Mouse (Mus musculus): ENCODE results near the gene Setmar.

The Setmar gene

DNA sequence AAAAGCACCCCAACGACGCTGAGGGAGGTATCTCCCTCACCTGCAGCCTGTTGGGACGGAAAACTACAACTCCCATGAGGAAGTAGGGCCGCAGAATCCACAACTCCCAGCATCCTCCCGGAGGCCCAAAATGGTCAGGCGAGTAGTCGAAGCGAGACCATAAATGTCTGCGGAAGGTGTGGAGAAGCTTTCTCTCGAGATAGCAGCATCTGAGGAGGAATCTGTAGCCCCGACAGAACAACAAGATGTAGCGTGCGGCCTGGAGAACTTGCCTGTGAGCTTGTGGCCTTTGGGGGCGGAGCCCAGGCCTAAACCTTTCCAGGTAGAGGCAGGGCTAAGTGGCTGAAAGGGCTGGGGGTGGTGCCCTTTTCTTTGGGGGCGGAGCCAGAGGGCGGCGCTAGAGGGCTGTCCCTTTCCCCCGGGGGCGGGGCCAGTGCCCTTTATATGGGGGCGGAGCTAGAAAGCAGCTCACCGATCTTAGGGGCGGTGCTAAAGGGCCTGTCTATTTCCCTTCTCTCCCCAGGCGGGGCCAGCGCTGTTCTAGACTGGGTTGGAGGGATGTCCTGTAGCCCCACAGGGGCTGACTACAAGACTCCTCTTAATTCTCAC lies at the start of gene Setmar:
Gene Setmar (plus strand): TSS at position 128 of the 609 bp plus-strand sequence.
- peak; percentile 96 to 99 for DNase-seq

DNA sequence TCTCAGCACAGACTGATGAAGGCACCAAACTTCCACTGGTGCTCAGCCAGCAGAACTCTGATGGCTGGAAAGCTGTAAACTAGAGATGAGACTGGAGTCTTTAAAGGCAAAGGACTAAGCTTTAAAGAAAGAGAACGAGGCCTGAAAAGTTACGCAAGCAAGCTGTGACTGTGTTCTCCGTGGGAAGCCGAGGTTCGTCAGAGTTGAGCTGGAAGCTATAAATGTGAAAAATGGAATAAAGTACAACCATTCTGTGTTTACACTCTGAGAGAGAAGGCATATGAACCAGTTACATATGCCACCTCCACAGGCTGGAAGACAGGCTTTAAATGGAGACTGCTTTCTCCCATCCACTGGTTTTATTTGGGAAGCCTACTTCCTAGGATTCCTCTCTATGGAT lies 43.2 kb upstream of the Setmar start:
- DNase-seq: no peak

DNA sequence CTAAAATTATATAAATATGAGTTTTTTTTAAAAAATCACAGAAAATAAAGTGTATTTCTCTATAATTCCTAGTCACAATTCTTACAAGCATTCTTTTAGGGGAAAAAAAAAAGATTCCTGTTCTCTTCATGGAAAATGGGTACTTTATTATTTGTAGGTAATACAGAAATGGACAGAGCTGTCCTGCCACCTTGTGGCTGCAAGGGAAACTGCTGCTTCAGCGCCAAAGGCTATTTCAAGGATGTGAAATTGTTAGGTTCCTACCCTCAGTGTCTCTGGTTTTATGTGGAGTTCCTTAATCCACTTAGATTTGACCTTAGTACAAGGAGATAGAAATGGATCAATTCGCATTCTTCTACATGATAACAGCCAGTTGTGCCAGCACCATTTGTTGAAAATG lies 9.8 kb upstream of the Setmar start:
- DNase-seq: peak in 1 of 2 experiments; percentile 52

DNA sequence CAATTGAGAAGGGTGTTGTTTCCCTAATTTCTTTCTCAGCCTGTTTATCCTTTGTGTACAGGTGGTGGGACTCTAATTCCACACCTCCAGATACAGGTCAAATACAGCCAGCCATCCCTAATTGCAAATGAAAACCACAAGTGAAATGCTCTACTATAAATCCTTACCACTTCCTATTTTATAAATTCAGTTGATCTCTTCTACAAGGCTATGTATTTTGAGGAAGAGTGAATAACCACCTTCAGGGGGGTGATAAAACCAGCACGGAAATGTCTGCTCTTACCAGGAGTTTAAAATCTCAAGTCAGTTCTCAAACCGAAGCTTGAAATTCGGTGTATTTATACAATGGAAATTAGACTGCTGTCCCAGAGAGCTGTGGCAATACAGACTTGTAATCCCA lies 8.9 kb upstream of the Setmar start:
- DNase-seq: no peak

DNA sequence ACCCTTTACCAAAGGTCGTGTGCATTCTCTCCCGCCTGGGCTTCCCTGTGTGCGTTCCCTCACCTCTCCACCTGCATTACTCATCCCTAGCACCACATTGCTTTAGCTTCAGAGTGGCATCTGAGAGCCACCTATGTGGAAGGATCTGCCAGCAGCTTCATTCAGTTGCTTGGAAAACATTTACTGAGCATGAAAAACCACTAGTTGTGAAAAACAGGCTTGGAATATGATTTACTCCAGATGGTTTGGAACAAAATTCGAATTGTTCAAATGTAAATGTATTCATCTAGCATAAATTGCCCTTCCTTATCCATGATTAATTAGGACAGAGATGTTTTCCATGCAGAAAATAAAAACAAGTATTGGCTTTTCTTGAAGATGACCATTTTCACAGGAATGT lies 7.5 kb upstream of the Setmar start:
- DNase-seq: no peak

DNA sequence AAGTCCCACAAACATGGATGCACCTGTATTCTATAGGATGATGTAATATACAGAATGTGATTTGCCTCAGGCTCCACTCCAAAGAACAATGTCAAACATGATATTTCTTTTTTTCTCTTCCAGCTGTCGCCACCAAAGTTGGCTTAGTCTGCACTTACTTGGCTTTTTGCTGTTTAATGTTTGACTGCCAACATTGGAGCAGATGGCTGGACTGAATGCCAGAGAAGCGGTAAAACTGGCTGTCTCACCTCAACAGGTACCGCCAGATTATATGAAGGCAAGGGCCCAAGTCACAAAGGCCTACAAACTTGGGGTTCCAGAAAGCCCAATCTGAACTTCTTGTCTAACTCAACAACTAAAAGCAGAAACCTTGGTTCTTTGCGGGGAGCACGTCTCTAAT lies 6.8 kb upstream of the Setmar start:
- no peak for DNase-seq

DNA sequence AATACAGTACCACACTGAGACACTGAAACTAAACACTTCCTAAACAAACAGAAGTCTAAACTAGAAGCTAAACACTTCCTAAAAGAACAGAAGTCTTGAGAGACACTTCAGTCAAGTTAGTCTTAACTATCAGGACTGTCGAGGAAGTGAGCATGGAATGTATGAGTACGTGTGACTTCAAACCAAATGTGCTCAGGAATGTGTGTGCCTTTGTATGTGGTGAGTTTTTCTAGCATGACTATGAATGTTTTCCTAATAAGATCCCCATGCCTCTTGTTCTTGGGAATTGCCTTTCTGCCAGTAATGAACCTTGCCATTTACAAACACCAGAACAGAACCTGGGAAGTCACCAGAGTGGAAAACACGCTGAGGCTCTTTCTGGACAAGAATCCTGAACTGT lies 3.7 kb upstream of the Setmar start:
- no peak for DNase-seq

DNA sequence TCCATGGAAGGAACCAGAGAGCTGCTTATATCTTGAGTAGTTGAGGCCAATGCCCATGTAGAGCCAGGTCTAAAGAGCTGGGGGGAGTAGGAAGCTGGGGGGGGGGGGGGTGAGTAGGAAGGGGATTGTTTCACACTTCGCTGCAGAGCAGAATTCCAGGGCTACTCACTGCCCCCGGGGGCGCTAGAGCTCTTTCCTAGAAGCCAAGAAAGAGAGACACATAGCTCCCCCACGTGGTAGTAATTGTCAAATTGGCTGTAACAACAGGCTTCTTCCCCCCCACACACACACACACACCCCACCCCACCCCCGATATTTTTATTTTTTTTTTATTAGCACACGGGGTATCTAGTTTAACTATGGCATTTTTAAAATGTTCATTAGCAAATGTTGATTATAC lies 738 bp downstream of the Setmar start:
- peak in 1 of 2 experiments; percentile 63 for DNase-seq

DNA sequence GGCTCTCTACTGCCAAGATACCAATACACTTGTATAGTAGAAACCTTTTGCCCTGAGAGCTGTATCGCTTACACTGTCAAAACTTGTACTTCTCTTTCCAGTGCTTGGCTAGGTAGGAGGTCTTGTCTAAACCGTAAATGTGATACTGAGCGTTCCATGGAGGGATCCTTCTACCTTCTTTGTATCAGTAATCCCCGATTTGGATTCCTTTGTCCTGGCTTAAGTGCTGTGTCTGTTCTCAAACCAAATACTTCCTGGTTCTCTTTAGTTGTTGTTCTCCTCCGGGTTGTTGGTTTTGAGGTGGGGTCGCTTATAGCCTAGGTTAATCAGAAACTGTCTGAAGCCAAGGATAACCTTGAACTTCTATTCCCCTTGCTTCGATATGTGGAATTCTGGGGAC lies 6.1 kb downstream of the Setmar start:
- DNase-seq: no peak

DNA sequence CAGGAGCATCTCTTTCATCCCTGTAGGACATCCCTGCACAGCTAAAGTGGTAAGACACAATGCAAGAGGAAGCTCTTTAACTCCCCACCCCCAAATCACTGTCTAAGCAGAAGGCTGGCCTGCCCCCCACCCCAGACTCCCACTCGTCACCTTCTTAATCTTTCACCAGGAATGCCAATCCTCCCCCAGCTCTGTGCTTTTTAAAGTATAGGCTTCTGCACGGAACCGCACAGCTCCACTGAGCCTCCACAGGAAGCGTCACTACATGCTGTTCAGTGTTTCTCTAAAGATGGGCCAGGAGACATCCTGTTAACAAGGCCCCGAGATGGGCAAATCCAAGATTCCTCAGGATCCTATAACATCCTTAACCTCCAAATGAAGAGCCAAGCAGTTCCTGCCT lies 8.2 kb downstream of the Setmar start:
- no peak for DNase-seq

DNA sequence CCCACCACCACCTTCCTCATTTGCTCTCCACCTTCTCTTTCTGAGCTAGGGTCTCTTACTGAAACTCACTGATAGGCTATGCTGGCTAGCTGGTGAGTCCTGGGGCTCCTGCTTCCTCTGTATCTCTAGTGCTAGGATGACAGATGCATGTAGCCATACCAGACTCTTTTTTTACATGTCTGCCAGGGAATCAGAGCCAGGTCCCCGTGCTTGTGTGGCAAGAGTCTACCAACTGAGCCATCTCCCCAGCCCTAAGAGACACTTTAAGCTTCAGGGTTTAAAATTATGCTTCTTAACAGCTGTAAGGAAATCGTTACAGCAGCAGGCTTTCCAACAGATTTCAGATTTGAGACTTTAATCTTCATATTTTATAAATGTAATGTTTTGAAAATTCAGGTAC lies 9.1 kb downstream of the Setmar start:
- no peak for DNase-seq

DNA sequence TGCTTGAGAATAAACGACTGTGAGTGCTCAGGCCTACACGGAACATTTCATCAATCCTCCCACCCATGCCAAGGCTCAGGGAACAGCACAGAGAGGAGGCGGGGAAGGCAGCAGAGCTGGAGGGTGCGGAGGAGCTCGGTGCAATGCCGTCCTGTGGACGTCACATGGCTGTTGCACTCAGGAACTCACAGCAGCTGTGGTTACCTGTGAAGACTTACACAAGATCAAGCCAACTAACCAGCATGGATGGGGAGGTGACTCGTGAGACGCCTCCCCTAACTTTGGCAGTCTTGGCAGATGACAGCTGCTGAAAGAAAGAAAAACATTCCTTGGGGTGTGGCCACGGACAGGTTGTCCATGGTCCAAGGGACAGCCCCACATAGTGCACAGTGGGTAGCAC lies 9.8 kb downstream of the Setmar start:
- DNase-seq: no peak

DNA sequence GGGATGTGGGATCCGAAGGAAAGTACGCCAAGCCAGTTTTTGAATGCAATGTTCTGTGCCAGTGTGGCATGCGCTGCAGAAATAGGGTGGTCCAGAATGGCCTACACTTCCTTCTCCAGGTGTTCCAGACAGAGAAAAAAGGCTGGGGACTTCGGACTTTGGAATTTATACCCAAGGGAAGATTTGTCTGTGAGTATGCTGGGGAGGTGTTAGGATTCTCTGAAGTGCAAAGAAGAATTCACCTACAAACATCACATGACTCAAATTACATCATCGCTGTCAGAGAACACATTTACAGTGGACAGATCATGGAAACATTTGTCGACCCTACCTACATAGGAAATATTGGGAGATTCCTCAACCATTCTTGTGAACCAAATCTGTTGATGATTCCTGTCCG lies 11.0 kb downstream of the Setmar start:
- no peak for DNase-seq

DNA sequence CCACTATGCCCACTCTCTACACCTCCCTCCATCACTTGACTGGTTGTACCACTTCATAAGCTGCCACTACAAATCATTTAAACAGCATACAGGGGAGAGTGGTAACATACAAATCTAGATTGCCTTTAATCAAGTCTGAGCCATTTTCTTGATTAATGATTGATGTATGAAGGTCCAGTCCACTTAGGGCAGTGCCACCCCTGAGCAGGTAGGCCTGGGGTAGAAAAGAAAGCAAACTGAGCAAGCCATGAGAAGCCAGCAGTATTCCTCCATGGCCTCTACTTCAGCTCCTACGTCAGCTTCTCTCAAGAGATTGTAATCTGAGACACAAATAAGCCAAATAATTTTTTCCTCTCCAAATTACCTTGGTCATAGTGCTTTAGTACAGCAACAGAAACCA lies 26.5 kb downstream of the Setmar start:
- no peak for DNase-seq

DNA sequence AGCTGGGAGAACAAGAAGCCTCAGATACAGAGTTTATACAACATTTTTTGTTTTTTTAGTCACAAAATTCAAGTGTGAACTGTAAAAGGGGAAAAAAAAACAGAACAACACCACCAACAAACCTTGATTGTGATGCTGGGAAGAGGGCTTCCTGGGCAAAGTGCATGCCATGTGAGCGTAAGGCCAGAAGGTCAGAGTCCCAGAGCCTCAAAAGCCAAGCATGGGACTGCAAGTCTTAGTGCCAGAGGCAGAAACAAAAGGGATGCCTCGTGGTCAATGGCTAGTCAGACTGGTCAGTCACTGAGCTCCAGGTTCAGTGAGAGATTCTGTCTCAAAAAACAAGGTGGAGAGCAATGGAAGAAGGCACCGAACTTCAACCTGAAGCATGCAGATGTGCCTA lies 27.8 kb downstream of the Setmar start:
- no peak for DNase-seq

DNA sequence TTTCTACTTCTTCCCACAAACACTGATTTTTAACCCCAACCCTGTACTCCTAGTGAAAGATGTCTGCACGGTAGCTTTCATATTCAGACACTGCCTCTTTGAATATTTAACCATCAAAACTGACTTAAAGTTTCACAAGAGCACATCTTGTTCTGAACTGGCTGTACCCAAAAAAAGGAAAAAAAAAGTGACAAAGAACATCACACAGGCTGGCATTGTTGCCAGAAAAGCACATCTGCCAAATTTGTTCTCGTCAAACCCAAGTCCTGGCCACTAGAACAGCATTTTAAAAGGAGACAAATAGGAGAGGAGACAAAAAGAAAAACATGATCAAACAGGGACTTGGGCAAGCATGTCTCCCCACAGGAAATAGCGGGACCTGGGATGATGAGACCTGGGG lies 28.6 kb downstream of the Setmar start:
- DNase-seq: no peak

DNA sequence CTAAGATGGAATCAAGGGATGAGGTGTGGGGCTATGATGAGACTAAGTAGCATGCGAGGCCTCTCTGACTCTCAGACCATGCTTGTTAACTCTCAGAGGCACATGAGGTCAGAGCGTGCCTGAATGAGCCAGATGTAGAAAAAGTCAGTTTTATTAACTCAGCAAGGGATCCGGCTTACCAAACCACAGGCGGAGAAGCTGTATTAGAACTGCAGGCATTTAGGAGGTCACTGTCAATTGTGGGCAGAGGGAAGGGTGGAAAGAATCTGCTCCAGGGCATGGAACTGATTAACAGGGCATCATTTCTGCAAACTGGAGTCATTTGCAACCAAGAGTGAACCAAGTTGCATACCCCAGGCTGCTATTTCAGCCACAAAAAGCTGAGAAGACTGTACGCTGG lies 30.6 kb downstream of the Setmar start:
- DNase-seq: no peak

DNA sequence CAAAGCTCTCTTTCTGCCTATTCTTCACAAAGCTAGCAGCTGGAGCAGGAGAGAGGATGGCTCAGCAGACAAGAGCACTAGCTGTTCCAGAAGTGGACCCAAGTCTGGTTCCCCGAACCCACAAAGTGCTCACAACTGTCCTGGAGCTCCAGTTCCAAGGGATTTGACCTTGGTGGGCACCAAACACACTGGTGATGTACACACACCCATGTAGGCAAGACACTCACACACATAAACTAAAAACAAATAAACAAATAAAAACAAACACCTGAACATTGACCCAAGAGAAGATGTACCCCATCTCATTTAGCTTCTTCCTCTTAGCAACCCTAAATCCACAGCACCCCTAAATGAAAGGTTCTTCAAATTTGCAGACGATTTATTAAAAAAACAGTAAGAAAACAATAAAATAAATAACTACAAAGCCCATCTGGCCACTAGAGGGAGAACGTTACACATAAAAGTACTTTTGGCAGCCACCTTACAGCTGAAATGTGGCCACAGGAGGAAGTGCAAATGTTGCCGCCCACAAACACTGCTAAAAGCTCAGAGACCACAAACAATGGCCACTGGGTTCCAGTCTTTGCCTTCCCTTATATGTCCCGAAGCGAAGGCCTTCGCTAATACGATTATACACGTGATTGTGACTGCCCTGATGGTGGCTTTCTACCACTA lies 33.5 kb downstream of the Setmar start:
- peak; percentile 22 to 53 for DNase-seq

DNA sequence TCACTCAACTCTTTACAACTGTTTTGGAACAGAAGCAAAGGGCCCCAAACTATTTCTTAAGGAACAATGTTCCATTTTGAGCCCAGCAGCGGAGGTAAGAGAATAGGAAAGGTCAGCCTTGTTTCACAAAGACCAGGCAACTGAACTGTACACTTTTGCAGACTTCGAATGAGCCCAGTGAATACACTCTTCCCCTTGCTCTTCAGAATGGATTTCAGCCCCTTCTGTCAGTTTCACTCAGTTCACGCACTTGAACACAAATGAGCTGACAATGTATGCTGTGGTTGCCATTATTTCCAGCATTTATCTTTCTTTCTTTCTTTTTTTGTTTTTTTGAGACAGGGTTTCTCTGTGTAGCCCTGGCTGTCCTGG lies 34.0 kb downstream of the Setmar start:
- no peak for DNase-seq

DNA sequence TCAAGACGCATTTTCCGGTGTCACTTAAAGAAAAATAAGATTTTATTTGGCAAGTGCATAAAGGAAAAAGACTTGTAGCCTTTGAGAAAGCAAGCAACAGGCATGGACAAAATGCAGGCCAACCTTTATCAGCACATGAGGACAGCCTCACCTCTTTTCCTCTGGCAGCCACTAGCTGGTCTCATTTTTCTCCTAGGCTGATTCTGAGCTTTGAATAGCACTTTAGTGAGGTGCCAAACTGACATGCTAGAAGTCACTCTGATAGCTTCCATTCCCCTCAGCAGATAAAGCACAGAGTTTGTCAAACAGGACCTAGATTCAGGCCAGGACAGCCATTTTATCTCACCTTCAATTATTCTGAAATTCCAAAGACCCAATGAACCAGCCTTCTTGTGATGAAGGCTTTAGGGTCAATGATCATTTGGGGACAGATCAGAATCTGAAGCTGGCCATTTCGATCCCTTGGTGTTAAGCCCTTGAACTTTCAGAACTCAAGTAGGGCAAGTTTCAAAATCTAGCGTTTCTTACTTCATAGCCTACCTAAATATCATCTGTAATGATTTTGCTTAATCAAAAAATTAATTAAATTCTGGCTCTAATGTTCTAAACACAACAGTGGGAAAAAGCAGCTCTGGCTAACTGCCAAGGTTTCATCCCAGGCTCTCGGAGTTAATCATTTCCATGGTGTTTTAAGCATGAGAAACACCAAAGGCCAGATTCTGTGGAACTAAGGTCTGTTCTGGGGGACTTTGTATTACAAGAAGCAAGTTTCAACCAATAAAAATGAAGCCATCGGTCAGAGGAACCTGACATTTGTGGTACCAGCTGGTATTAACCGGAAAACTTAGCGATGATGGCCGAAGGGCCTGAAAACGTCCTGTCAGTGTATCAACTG lies 37.3 kb downstream of the Setmar start:
- DNase-seq: no peak

DNA sequence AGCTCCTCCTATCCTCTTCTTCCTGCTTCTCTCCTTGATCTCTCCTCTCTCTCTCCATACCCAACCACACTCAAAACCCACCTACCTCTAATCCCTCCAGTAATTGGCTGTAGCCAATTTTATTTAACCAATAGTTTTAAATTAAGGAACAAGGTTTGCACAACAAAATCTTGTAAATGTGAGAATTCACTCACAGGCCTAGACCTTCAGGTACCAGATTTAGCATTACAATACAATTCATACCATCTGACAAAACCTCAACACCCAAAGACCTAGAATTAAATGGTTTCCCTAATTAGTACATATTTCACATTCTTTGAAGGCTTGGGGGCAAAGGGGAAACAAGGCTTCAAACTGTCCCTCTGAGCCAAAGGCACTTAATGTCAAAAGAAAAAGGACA lies 42.5 kb downstream of the Setmar start:
- no peak for DNase-seq

DNA sequence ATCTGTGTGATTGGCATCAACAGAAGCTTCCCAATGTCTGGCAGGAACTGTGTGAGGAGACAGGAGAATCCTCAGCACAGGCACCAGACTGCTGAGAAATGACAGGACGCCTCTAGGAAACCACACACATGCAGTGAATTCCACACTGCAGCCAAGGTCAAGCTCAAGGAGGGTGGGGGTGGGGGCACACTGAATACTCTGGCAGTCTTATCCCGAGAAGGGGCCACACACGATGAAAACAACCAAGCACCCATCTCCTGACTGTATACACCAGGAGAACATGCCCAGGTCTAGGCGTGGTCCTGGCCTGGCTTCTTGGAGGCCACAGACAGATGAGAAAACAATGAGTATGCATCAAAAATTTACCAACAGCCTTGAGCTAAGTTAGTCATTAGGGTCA lies 45.5 kb downstream of the Setmar start:
- DNase-seq: no peak

DNA sequence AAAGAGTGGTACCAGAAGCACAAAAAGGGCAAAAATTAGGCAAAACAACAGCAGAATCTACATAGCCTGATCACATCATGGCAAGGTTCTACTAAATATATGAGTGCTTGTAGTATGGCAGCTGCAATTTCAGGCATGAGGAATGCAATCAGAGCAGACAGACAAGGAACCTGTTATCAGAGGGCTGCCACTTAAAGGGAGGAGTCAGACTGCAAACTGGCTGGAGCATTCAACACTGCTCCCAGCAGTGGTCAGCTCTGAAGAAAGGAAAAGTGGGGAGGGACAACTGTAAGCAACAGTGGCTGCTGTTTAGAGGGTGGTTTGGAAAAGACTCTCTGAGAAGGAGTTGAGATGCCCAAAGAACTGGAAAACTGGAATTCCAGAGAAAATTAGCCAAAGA lies 46.8 kb downstream of the Setmar start:
- no peak for DNase-seq

DNA sequence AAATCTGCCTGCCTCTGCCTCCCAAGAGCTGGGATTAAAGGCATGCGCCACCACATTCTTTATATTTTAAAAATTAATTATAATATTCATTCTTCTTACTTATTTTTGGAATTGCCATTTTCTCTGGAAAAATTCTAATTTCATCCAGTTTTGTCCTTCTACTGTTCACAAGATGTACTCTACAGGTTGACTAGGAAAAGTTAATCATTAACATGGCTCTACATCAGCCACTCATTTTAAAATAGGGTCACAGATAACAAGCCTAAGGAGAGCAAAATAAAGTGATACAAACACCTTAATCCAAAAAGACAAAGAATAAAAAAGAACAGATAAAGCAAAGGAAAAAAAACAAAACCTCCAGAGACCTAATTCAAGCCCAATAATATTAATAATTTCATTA lies 50.1 kb downstream of the Setmar start:
- no peak for DNase-seq
